ENCODE assay signal across 28 mouse cellular contexts in the genomic region with DNA sequence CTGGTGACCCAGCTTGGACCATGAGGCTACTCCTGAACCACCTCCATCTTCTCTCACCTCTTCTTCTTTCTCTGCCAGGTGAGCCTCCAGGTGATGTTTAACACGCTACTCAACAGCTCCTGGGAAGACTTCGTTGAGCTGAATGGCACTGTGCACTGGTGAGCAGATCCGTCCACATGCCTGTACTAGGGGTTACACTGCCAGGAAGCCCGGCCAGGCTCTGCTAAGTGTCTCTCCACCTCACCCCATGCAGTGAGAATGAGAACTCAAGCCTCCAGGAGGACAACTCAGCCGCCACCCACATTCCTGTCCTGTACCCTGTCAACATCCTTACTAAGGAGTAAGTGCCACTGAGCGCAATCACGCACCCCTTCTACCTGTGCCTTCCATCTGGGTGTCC.
"Had no signal": no experiment of that assay in that cellular context is flagged by ENCODE, and none has a peak within 500 bp of the region (broad histone marks: within the 10 kb centered on the region; RNA-seq: fewer than 3 reads in every experiment).

No protein-coding gene starts in this region.

- H3K4me3 ChIP-seq: embryonic facial prominence, embryonic 10.5 days; embryonic facial prominence, embryonic 12.5 days; embryonic facial prominence, embryonic 13.5 days; embryonic facial prominence, embryonic 15.5 days; erythroblast, embryonic 14.5 days; forebrain, embryonic 10.5 days; forebrain, embryonic 12.5 days; forebrain, embryonic 13.5 days; forebrain, embryonic 15.5 days; gastrocnemius, adult 2 months; heart, adult 2 months had no signal

- H3K4me2 ChIP-seq: embryonic facial prominence, embryonic 12.5 days; embryonic facial prominence, embryonic 13.5 days; embryonic facial prominence, embryonic 15.5 days; forebrain, embryonic 12.5 days; forebrain, embryonic 13.5 days; forebrain, embryonic 15.5 days had no signal

- H3K9me3 ChIP-seq: embryonic facial prominence, embryonic 10.5 days; embryonic facial prominence, embryonic 12.5 days; embryonic facial prominence, embryonic 13.5 days; embryonic facial prominence, embryonic 15.5 days; forebrain, embryonic 10.5 days; forebrain, embryonic 12.5 days; forebrain, embryonic 13.5 days; forebrain, embryonic 15.5 days had no signal

- H3K36me3 ChIP-seq: embryonic facial prominence, embryonic 10.5 days; embryonic facial prominence, embryonic 12.5 days; embryonic facial prominence, embryonic 13.5 days; embryonic facial prominence, embryonic 15.5 days; forebrain, embryonic 10.5 days; forebrain, embryonic 12.5 days; forebrain, embryonic 15.5 days had no signal

- H3K9ac ChIP-seq: embryonic facial prominence, embryonic 12.5 days; embryonic facial prominence, embryonic 13.5 days; embryonic facial prominence, embryonic 15.5 days; forebrain, embryonic 12.5 days; forebrain, embryonic 13.5 days; forebrain, embryonic 15.5 days; forebrain, postnatal 0 days had no signal

- DNase-seq: cerebellum, adult 8-10 months; cerebellum, adult 9-10 months; cerebellum, adult 9-11 months; cerebellum, postnatal 10 days; cerebellum, postnatal 14 days; cerebellum, postnatal 25 days; cerebellum, postnatal 36 days; embryo, embryonic 11 days; forebrain, postnatal 0 days; gastrocnemius, adult 2 months; gastrocnemius, postnatal 10 days; gastrocnemius, postnatal 14 days; gastrocnemius, postnatal 25 days; gastrocnemius, postnatal 36 days; heart, adult 11 months; heart, adult 18-20 months; heart, adult 2 months had no signal

- H3K4me1 ChIP-seq: embryonic facial prominence, embryonic 12.5 days; embryonic facial prominence, embryonic 13.5 days; embryonic facial prominence, embryonic 15.5 days; forebrain, embryonic 12.5 days; forebrain, embryonic 13.5 days; forebrain, embryonic 15.5 days had no signal

- H3K27me3 ChIP-seq: embryonic facial prominence, embryonic 12.5 days; embryonic facial prominence, embryonic 13.5 days; embryonic facial prominence, embryonic 15.5 days; forebrain, embryonic 12.5 days; forebrain, embryonic 13.5 days; forebrain, embryonic 15.5 days had no signal

- ATAC-seq: forebrain, embryonic 13.5 days; forebrain, embryonic 14.5 days; forebrain, embryonic 15.5 days; forebrain, embryonic 16.5 days; forebrain, postnatal 0 days had no signal

- H3K27ac ChIP-seq: embryonic facial prominence, embryonic 10.5 days; embryonic facial prominence, embryonic 12.5 days; embryonic facial prominence, embryonic 13.5 days; embryonic facial prominence, embryonic 15.5 days; forebrain, embryonic 10.5 days; forebrain, embryonic 12.5 days; forebrain, embryonic 13.5 days; forebrain, embryonic 15.5 days; heart, adult 2 months had no signal
